Mouse (Mus musculus) hindbrain, embryonic 16.5 days (tissue): Measurements from ENCODE around the gene Arl15. TPM values are rescaled to one million over a fixed set of nuclear protein-coding genes. Genes with fewer than 3 reads are reported as not detected.

Experiments
- ATAC-seq: fragments of 200-750 bp; cut with Nextera tagmentation; 2 replicates; pipeline ENCODE4 v1.8.0; 2017; ENCODE audit warnings: moderate TSS enrichment, moderate library complexity
- H3K27ac ChIP-seq: fragments of 300-500 bp; sonication (generic); 2 replicates; pipeline ENCODE4 v1.5.1; 2014; ENCODE audit warnings: low read depth, mild to moderate bottlenecking, control low read depth, low read length, moderate library complexity
- H3K27me3 ChIP-seq: fragments of 300-500 bp; sonication (generic); replicated peaks from 2 replicates; pipeline ENCODE4 v1.6.1; 2014; ENCODE audit warnings: low read length; ENCODE audit not compliant: control insufficient read depth, insufficient read depth
- H3K36me3 ChIP-seq: fragments of 300-500 bp; sonication (generic); 2 replicates; pipeline ENCODE4 v1.6.1; 2014; ENCODE audit warnings: mild to moderate bottlenecking, low read length, moderate library complexity, mixed read lengths; ENCODE audit not compliant: control insufficient read depth, insufficient read depth
- H3K4me1 ChIP-seq: fragments of 300-500 bp; sonication (generic); 2 replicates; pipeline ENCODE4 v1.6.1; 2014; ENCODE audit warnings: low read depth, low read length; ENCODE audit not compliant: control insufficient read depth, insufficient read depth
- H3K4me2 ChIP-seq: fragments of 300-500 bp; sonication (generic); 2 replicates; pipeline ENCODE4 v1.6.1; 2014; ENCODE audit warnings: mild to moderate bottlenecking, low read length, control low read depth, moderate library complexity
- H3K4me3 ChIP-seq: fragments of 300-500 bp; sonication (generic); 2 replicates; pipeline ENCODE4 v1.5.1; 2014; ENCODE audit warnings: mild to moderate bottlenecking, low read length, control low read depth, moderate library complexity
- H3K9ac ChIP-seq: fragments of 300-500 bp; sonication (generic); 2 replicates; pipeline ENCODE4 v1.6.1; 2014; ENCODE audit warnings: low read depth, mild to moderate bottlenecking, control low read depth, low read length, moderate library complexity
- H3K9me3 ChIP-seq: fragments of 300-500 bp; sonication (generic); 2 replicates; pipeline ENCODE4 v1.6.1; 2014; ENCODE audit warnings: mild to moderate bottlenecking, low read length, moderate library complexity; ENCODE audit not compliant: control insufficient read depth
- WGBS: fragments of 180-500 bp; shearing (Covaris S2); extraction: QIAGEN DNeasy Blood & Tissue Kit; methylation state at CpG from one replicate; pipeline ENCODE4 v1.1.7; 2014; 5-methylcytosine and 5-hydroxymethylcytosine counted together
- polyA plus RNA-seq: library from polyadenylated mRNA; unstranded; fragments of >200 nt; fragmentation: Nextera tagmentation; extraction: Ambion mirVana; gene quantifications from 2 replicates; pipeline ENCODE4 v1.2.1, GENCODE M21; 2015

Arl15 gene
- polyA plus RNA-seq, 1 experiment from 2014 or later = 21.5 TPM

DNA sequence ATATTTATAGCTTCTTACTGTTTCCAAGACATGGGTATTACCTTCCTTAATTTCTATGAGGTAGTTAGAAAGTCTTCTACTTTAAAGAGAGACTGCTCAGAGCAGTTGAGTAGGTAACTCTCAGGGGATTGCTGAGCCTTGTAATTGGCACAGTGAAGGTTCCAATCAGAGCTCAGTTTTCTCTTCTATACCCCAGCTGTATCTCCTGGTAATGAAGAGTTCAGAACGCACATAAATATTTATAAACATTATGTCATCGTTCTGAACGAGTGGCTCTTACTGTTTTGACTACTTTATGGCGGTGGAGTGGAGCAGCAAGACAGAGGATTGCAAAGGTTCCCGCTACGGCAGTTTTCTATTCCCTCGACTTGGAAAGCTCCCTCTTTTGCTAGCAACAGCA, 311.8 kb downstream of the Arl15 start:
- Histone ChIP-seq H3K4me3 (no peak overlapping the region), H3K27me3 (no peaks in the 10 kb centered on the region), H3K9ac (no peak overlapping the region), H3K4me1 (no peaks in the 10 kb centered on the region), H3K27ac (no peak overlapping the region), H3K9me3 (no peaks in the 10 kb centered on the region), H3K36me3 (no peaks in the 10 kb centered on the region), H3K4me2 (no peak overlapping the region)
- no peak for ATAC-seq
- WGBS = 47% methylated on average over 7 of the region's 7 CpGs

DNA sequence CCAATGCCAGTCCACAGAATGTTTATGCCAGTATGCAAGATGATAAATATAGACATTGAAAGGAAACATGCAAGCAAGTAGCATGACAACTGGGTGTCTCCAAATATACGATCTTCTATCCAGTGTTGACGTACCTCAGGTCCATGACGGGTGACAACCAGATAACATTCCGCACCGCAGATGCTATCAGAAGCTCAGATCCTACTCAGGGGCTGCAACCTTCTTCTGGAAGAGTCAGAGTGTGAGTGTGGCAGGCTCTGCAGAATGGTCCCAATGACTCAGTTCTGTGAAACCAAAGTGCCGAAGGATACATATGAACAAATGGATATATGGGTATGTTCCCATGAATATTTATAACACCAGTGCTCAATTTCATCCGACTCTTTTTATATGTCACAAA, 313.2 kb downstream of the Arl15 start:
- H3K36me3 ChIP-seq = no peaks in the 10 kb centered on the region
- no peaks in the 10 kb centered on the region for H3K4me1 ChIP-seq
- no peak overlapping the region for H3K4me2 ChIP-seq
- WGBS = 97% methylated on average over 7 of the region's 7 CpGs
- H3K27me3 ChIP-seq = no peaks in the 10 kb centered on the region
- no peak for ATAC-seq
- no peaks in the 10 kb centered on the region for H3K9me3 ChIP-seq
- H3K4me3 ChIP-seq = no peak overlapping the region
- no peak overlapping the region for H3K9ac ChIP-seq
- H3K27ac ChIP-seq = no peak overlapping the region

DNA sequence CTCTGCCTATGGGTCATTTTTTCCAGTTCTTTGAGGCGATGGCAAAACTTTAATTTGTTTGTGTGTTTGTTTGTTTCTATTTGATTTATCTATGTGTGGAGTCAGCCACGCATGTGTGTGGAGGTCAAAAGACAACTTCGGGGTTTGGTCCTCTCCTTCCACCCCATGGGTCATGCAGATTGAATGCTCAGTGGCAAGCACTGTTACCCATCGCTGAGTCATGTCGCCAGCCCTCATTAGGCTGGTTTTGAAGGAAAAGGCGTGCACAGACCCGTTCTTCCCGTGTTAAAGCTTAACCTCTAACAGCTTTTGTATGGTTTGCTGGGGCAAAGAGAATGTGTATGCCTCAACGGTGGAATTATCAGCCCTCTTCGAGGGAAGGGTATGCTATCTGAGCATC, 315.1 kb downstream of the Arl15 start:
- ATAC-seq = peak; percentile 30; the same call in 1 of the 2 replicates
- Histone ChIP-seq H3K9me3 (no peaks in the 10 kb centered on the region), H3K4me1 (no peaks in the 10 kb centered on the region), H3K4me2 (no peak overlapping the region), H3K27me3 (no peaks in the 10 kb centered on the region), H3K9ac (no peak overlapping the region), H3K36me3 (no peaks in the 10 kb centered on the region), H3K27ac (no peak overlapping the region), H3K4me3 (no peak overlapping the region)
- WGBS = 73% methylated on average over 10 of the region's 10 CpGs

DNA sequence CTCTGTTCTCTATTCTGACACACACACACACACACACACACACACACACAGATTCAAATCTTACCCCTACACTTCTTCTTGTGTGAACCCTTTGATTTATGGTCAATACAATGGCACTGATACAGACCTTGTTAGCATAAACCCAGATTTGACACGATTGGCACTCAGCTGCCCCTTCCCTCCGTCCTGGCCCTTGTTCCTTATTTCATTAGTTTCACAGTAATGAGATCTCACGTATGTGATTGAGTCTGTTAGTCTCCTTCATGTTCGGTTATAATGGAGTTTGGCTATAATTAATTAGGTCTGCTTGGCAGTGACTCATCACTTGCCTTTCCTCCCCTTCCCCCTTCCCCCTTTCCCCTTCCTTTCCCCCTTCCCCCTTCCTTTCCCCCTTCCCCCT, 315.5 kb downstream of the Arl15 start:
- no peaks in the 10 kb centered on the region for H3K27me3 ChIP-seq
- no peaks in the 10 kb centered on the region for H3K4me1 ChIP-seq
- no peaks in the 10 kb centered on the region for H3K36me3 ChIP-seq
- no peaks in the 10 kb centered on the region for H3K9me3 ChIP-seq
- H3K27ac ChIP-seq = no peak overlapping the region
- H3K9ac ChIP-seq = no peak overlapping the region
- WGBS = 27% methylated on average over 4 of the region's 4 CpGs
- H3K4me3 ChIP-seq = no peak overlapping the region
- ATAC-seq = peak; percentile 67
- H3K4me2 ChIP-seq = no peak overlapping the region

DNA sequence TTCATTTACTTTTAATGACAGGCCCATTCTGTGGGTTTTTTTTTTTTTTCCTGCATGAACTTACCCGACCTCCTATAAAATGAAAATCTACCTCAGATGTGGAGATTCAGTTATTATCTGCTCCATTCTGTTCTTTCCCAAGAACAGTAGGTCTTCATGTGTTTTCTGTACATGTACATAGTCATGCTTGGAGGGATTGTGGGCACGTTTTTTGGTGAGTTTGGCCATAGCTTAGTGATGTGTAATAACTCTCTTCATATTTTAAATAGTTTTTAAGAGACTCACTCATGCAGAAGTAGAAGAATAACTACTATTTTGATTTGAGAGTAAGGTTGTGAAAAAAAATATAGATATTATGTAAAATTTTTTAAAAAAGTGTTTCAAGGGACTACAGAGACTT, 319.2 kb downstream of the Arl15 start:
- Histone ChIP-seq H3K27me3 (no peaks in the 10 kb centered on the region), H3K4me2 (no peak overlapping the region), H3K4me1 (no peaks in the 10 kb centered on the region), H3K9ac (no peak overlapping the region), H3K4me3 (no peak overlapping the region), H3K27ac (no peak overlapping the region), H3K9me3 (no peaks in the 10 kb centered on the region), H3K36me3 (no peaks in the 10 kb centered on the region)
- 66% methylated on average over 2 of the region's 2 CpGs for WGBS
- no peak for ATAC-seq

DNA sequence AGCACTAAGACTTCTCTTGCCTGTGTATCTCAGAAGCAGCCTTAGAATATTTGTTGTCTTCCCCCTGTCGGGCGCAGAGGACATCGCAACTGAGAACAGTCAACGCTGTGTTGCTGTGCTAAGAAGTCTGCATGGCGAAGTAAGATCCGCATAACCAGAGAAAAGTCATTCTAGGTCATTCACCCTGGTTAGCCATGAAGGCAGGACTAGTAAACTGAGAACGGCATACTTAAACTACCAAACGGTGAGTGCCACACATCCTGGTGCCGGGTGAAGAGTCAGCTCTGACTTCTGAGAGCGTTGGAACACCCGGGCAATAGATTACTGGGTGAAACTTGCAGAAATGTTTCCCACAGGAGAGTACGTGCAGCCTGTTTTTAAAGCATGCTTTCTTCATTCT, 320.3 kb downstream of the Arl15 start:
- Histone ChIP-seq H3K36me3 (no peaks in the 10 kb centered on the region), H3K9ac (no peak overlapping the region), H3K4me3 (no peak overlapping the region), H3K4me2 (no peak overlapping the region), H3K27me3 (no peaks in the 10 kb centered on the region), H3K27ac (no peak overlapping the region), H3K9me3 (no peaks in the 10 kb centered on the region), H3K4me1 (no peaks in the 10 kb centered on the region)
- ATAC-seq = no peak
- 92% methylated on average over 12 of the region's 12 CpGs for WGBS

DNA sequence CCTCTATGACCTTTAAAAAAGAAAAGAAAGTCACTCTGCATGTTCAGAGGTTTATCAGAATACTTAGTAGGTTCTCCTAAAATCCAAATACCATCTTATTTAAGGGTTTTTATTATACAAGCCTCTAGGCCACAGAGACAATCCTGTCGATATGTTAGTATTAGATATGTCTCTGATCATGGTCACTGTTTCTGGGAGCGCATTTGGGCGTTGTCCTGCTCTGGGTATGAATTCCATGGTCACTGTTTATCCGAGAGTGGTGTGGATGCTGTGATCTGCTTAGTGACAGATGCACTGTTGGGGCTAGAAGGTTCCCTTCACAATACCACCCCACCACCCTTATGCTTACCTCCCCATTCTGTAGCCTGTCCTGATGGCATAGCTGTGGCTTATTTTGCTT, 320.8 kb downstream of the Arl15 start:
- Histone ChIP-seq H3K4me1 (no peaks in the 10 kb centered on the region), H3K4me3 (no peak overlapping the region), H3K4me2 (no peak overlapping the region), H3K27me3 (no peaks in the 10 kb centered on the region), H3K9ac (no peak overlapping the region), H3K27ac (no peak overlapping the region), H3K9me3 (no peaks in the 10 kb centered on the region), H3K36me3 (no peaks in the 10 kb centered on the region)
- ATAC-seq = no peak
- 92% methylated on average over 4 of the region's 4 CpGs for WGBS

DNA sequence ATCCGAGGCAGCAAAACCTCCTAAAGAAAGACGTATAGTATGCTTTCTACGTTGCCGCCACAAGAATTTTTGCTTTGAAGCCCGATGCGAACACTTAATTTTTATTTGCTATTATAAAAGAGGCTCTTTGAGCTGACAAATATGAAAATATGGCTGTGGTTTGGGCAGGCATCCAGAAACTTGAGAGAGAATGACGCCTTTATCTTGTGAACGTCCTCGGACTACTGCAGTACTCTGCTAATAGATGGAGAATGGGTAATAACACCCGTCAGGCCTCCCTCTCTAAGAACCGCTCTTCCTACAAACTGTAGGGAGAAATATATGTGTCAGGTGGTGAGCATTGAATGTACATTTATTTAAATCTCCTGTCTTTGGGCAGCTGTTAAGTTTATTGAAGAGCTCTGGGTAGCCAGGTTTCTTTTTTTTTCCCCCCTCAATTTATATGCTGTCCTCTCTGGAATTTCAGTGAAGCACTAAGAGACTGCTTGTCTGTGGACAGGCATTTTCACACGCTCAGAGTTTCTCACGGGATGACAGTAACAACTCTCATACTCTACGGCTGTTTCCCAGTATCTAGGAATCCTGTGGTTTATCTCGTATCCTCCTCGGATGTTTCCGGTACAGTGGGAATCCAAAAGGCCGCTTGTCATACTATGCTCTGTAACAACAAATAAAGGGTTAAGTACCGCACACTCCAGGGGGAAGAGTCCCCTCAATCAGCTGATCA, 324.0 kb downstream of the Arl15 start:
- no peak for ATAC-seq
- WGBS = 82% methylated on average over 19 of the region's 19 CpGs
- no peak overlapping the region for H3K9ac ChIP-seq
- H3K36me3 ChIP-seq = no peaks in the 10 kb centered on the region
- H3K4me2 ChIP-seq = no peak overlapping the region
- no peak overlapping the region for H3K27ac ChIP-seq
- no peaks in the 10 kb centered on the region for H3K4me1 ChIP-seq
- H3K4me3 ChIP-seq = no peak overlapping the region
- H3K27me3 ChIP-seq = no peaks in the 10 kb centered on the region
- H3K9me3 ChIP-seq = no peaks in the 10 kb centered on the region

DNA sequence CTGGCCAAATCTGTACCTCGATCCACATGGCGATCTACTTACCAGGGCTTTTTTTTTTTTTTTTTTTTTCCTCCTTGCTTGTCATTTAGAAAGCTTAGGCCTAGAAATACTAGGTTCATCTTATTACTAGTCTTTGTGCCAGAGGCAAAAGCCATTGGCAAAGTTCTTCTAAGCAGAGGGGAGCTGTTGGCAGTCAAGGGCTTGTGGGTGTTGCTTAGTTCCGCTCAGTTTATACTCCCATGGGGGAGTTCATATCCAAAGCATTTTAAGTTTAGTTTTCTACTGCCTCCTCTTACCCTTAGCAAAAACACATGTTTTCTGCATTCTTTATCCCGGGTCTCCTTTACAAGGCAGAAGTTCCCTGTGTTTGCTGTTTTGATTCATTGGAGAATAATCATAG, 325.5 kb downstream of the Arl15 start:
- no peak for ATAC-seq
- Histone ChIP-seq H3K4me2 (no peak overlapping the region), H3K36me3 (no peaks in the 10 kb centered on the region), H3K27me3 (no peaks in the 10 kb centered on the region), H3K9ac (no peak overlapping the region), H3K9me3 (no peaks in the 10 kb centered on the region), H3K27ac (no peak overlapping the region), H3K4me3 (no peak overlapping the region), H3K4me1 (no peaks in the 10 kb centered on the region)
- WGBS = 88% methylated on average over 4 of the region's 4 CpGs

DNA sequence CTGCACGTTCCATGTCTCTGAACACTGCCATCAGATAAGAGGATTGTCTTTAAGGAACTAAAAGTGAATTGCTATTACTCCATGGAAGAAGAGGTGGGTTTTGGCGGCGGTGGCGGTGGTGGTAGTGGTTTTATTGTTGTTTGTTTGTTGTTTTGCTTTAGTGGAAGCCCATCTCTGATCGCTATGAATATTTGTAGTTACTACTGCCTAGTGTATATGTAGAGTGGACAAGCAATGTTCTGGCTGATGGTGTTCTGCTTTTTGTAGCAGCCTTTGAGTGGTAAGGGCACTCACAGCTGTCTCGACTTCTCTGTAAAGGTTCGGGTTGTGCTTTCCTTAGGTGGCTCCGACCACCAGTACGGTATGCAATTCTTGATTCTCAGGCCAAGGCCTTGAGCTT, 327.3 kb downstream of the Arl15 start:
- H3K27ac ChIP-seq = no peak overlapping the region
- no peak overlapping the region for H3K4me3 ChIP-seq
- H3K27me3 ChIP-seq = no peaks in the 10 kb centered on the region
- H3K4me2 ChIP-seq = no peak overlapping the region
- no peaks in the 10 kb centered on the region for H3K36me3 ChIP-seq
- no peaks in the 10 kb centered on the region for H3K4me1 ChIP-seq
- no peak for ATAC-seq
- WGBS = 93% methylated on average over 9 of the region's 9 CpGs
- H3K9me3 ChIP-seq = no peaks in the 10 kb centered on the region
- no peak overlapping the region for H3K9ac ChIP-seq
